Mouse (Mus musculus) T-helper 1 cell (primary cell): ENCODE results near the gene Tbc1d9.

Experiments used
- in situ Hi-C: fragments of 300-600 bp; cut with MboI, MseI; formaldehyde crosslinking; loops from one replicate; pipeline ENCODE4 v1.15.1; 2025; ENCODE audit warnings: high pct_unique_total_duplicates

Tbc1d9 gene

GRCm38 (mm10) chr8:83224754-83225416 lies 59.7 kb downstream of the Tbc1d9 start:
- in situ Hi-C loops = no loop called here

- in situ Hi-C loops = no loop called here
These were observed 60.4 kb downstream of the Tbc1d9 start for GRCm38 (mm10) chr8:83225598-83225997.

GRCm38 (mm10) chr8:83227336-83227735 lies 62.2 kb downstream of the Tbc1d9 start:
- in situ Hi-C loops = no loop called here

GRCm38 (mm10) chr8:83233099-83233498 lies 67.9 kb downstream of the Tbc1d9 start:
- in situ Hi-C loops = no loop called here

GRCm38 (mm10) chr8:83239341-83239740 lies 74.2 kb downstream of the Tbc1d9 start:
- in situ Hi-C loops = no loop called here

- in situ Hi-C loops = no loop called here
These were observed 79.0 kb downstream of the Tbc1d9 start for GRCm38 (mm10) chr8:83244151-83244550.

GRCm38 (mm10) chr8:83250858-83251257 lies 85.7 kb downstream of the Tbc1d9 start:
- in situ Hi-C loops = no loop called here

- in situ Hi-C loops = no loop called here
These were observed 86.5 kb downstream of the Tbc1d9 start for GRCm38 (mm10) chr8:83251362-83252246.

- in situ Hi-C loops = no loop called here
These were observed 87.6 kb downstream of the Tbc1d9 start for GRCm38 (mm10) chr8:83252791-83253190.

GRCm38 (mm10) chr8:83257631-83258030 lies 92.5 kb downstream of the Tbc1d9 start:
- in situ Hi-C loops = loop anchor here (5.0 kb wide), 1 partner anchor 85 kb away; no protein-coding TSS in a partner anchor

GRCm38 (mm10) chr8:83260418-83261215 lies 95.5 kb downstream of the Tbc1d9 start:
- in situ Hi-C loops = no loop called here

GRCm38 (mm10) chr8:83271172-83271571 lies 106.0 kb downstream of the Tbc1d9 start:
- in situ Hi-C loops = no loop called here

GRCm38 (mm10) chr8:83272464-83272863 lies 107.3 kb downstream of the Tbc1d9 start:
- in situ Hi-C loops = no loop called here

- in situ Hi-C loops = no loop called here
These were observed 109.3 kb downstream of the Tbc1d9 start for GRCm38 (mm10) chr8:83274470-83274869.

- in situ Hi-C loops = no loop called here
These were observed 113.3 kb downstream of the Tbc1d9 start for GRCm38 (mm10) chr8:83278431-83278830.

- in situ Hi-C loops = no loop called here
These were observed 120.2 kb downstream of the Tbc1d9 start for GRCm38 (mm10) chr8:83285391-83285790.

- in situ Hi-C loops = no loop called here
These were observed 125.0 kb downstream of the Tbc1d9 start, which contains the start of gene Ucp1 for GRCm38 (mm10) chr8:83290176-83290575. Gene Ucp1, plus strand, starts transcription at chr8:83290352.

GRCm38 (mm10) chr8:83297375-83297774 lies 132.2 kb downstream of the Tbc1d9 start:
- in situ Hi-C loops = no loop called here

- in situ Hi-C loops = no loop called here
These were observed 135.0 kb downstream of the Tbc1d9 start for GRCm38 (mm10) chr8:83300135-83300534.

GRCm38 (mm10) chr8:83304946-83305345 lies 139.8 kb downstream of the Tbc1d9 start:
- in situ Hi-C loops = no loop called here

- in situ Hi-C loops = loop anchor here (10.0 kb wide), 1 partner anchor 925 kb away; no protein-coding TSS in a partner anchor
These were observed 144.7 kb downstream of the Tbc1d9 start for GRCm38 (mm10) chr8:83309836-83310235.

GRCm38 (mm10) chr8:83315084-83315483 lies 149.9 kb downstream of the Tbc1d9 start:
- in situ Hi-C loops = loop anchor here (10.0 kb wide), 1 partner anchor 930 kb away; no protein-coding TSS in a partner anchor
